In the genomic region with DNA sequence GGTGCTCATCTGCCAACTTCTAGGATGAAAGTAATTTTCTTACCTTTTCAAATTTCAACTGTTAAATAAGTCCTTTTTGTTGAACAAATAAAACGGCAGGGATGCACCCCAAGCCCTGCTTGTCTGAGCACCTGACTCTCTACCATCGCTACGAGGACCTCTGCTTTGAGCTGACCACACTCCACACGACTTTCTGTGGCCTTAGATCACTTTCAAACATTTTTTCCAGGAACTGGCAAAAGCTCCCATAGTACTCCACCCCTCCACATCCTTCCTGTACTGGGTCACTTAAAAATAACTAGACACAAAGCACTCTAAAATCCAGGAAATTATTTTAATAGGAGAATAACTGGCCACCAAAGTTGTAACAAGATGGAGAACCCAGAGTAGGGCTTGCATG, we compare ENCODE assay signal across 30 mouse cellular contexts. TPM values are rescaled to one million over a fixed set of nuclear protein-coding genes. Genes with fewer than 3 reads are reported as not detected.
A peak's percentile ranks its signal among the peaks of the same experiment; 100 is the strongest.
DNase-seq lines count a peak whose midpoint lies in the region; ATAC-seq and TF ChIP-seq lines count a peak whose summit lies in the region.
"Had no signal": no experiment of that assay in that cellular context is flagged by ENCODE, and none has a peak within 500 bp of the region (broad histone marks: within the 10 kb centered on the region; RNA-seq: fewer than 3 reads in every experiment).

No protein-coding gene starts in this region.

- no peak for TF ChIP-seq CTCF in gastrocnemius, adult 2 months (IDR thresholded peaks at IDR 0.05)
- no peak for TF ChIP-seq CTCF in heart, postnatal 0 days (IDR thresholded peaks at IDR 0.05; ENCODE audit: low read depth)

- no peak overlapping the region for H3K4me3 ChIP-seq in gastrocnemius, adult 2 months
- no peak overlapping the region for H3K4me3 ChIP-seq in heart, postnatal 0 days (ENCODE audit: low read depth, low read length)
- no peak overlapping the region for H3K4me3 ChIP-seq in heart, embryonic 10.5 days
- no peak overlapping the region for H3K4me3 ChIP-seq in brown adipose tissue, adult 24 weeks (ENCODE audit: insufficient read depth, low read depth, low read length)
- H3K4me3 ChIP-seq: embryonic facial prominence, embryonic 12.5 days; hindbrain, embryonic 10.5 days; hindbrain, embryonic 15.5 days; layer of hippocampus, adult 2 months; left cerebral cortex, adult 2 months; limb, embryonic 12.5 days; liver, embryonic 12.5 days; midbrain, embryonic 13.5 days; neural tube, embryonic 13.5 days had no signal

- H3K9ac ChIP-seq in heart, postnatal 0 days (replicated peaks; ENCODE audit: low read depth, low read length), result no peak overlapping the region
- H3K9ac ChIP-seq: embryonic facial prominence, embryonic 12.5 days; hindbrain, embryonic 15.5 days; limb, embryonic 12.5 days; liver, embryonic 12.5 days; liver, postnatal 0 days; midbrain, embryonic 13.5 days; neural tube, embryonic 13.5 days had no signal

- no peak for ATAC-seq in heart, postnatal 0 days (ENCODE audit: insufficient read depth, low read depth)
- ATAC-seq: forebrain, embryonic 14.5 days; inflammation-experienced regulatory T-cells, adult 6 months; liver, embryonic 12.5 days; liver, postnatal 0 days; midbrain, embryonic 13.5 days had no signal

- H3K4me2 ChIP-seq in heart, postnatal 0 days (ENCODE audit: low read depth, low read length), result no peak overlapping the region
- H3K4me2 ChIP-seq: embryonic facial prominence, embryonic 12.5 days; hindbrain, embryonic 15.5 days; limb, embryonic 12.5 days; liver, embryonic 12.5 days; midbrain, embryonic 13.5 days; neural tube, embryonic 13.5 days had no signal

- intact Hi-C loops in gastrocnemius, adult 2 months (cut with DNase I), result loop anchor here (2.0 kb wide), 1 partner anchor 21 kb away; no protein-coding TSS in a partner anchor

- DNase-seq in gastrocnemius, adult 2 months, result no peak
- no peak for DNase-seq in gastrocnemius, adult 18-20 months (ENCODE audit: low spot score)
- DNase-seq in heart, postnatal 0 days (ENCODE audit: low spot score), result no peak
- DNase-seq in heart, embryonic 10.5 days (ENCODE audit: low spot score), result no peak
- DNase-seq in kidney, postnatal 10 days, result peak; percentile 7
- no peak for DNase-seq in kidney, adult 18-20 months
- DNase-seq: adrenal gland, postnatal 10 days; cerebellum, adult 11-12 months; cerebellum, adult 9-11 months; embryo, embryonic 11 days; gastrocnemius, postnatal 36 days; liver, postnatal 0 days; right cerebral cortex, postnatal 4 days; thymus, adult 18-20 months; thymus, postnatal 25 days had no signal

- 0 out of 2 replicates have a peak, but pooled peaks have one; percentile 25 for TF ChIP-seq EP300 in heart, postnatal 0 days (IDR thresholded peaks at IDR 0.05; ENCODE audit: low read depth)

- no peaks in the 10 kb centered on the region for H3K9me3 ChIP-seq in heart, postnatal 0 days (replicated peaks; ENCODE audit: control insufficient read depth, low read length)
- H3K9me3 ChIP-seq in heart, embryonic 10.5 days, result no peaks in the 10 kb centered on the region
- H3K9me3 ChIP-seq: embryonic facial prominence, embryonic 12.5 days; G1E; hindbrain, embryonic 10.5 days; hindbrain, embryonic 15.5 days; limb, embryonic 12.5 days; liver, embryonic 12.5 days; midbrain, embryonic 13.5 days; neural tube, embryonic 13.5 days had no signal

- H3K4me1 ChIP-seq in heart, postnatal 0 days (ENCODE audit: control insufficient read depth, insufficient read depth), result no peaks in the 10 kb centered on the region
- no peaks in the 10 kb centered on the region for H3K4me1 ChIP-seq in heart, embryonic 10.5 days
- peaks cover 25% of the 10 kb centered on the region for H3K4me1 ChIP-seq in brown adipose tissue, adult 24 weeks (ENCODE audit: control insufficient read depth, insufficient read depth, insufficient read length, low read length)
- H3K4me1 ChIP-seq: embryonic facial prominence, embryonic 12.5 days; hindbrain, embryonic 10.5 days; hindbrain, embryonic 15.5 days; limb, embryonic 12.5 days; liver, embryonic 12.5 days; midbrain, embryonic 13.5 days; neural tube, embryonic 13.5 days had no signal

- H3K36me3 ChIP-seq in heart, postnatal 0 days (replicated peaks; ENCODE audit: control insufficient read depth, insufficient read depth, low read length), result no peaks in the 10 kb centered on the region
- no peaks in the 10 kb centered on the region for H3K36me3 ChIP-seq in heart, embryonic 10.5 days
- H3K36me3 ChIP-seq: embryonic facial prominence, embryonic 12.5 days; G1E; hindbrain, embryonic 10.5 days; hindbrain, embryonic 15.5 days; limb, embryonic 12.5 days; liver, embryonic 12.5 days; midbrain, embryonic 13.5 days; neural tube, embryonic 13.5 days had no signal

- 55% methylated on average over 4 of the region's 4 CpGs for WGBS in heart, postnatal 0 days
- 68% methylated on average over 4 of the region's 4 CpGs for WGBS in heart, embryonic 10.5 days

- peak overlapping the region; percentile 83 for H3K27ac ChIP-seq in gastrocnemius, adult 2 months
- no peak overlapping the region for H3K27ac ChIP-seq in heart, postnatal 0 days (ENCODE audit: low read depth)
- no peak overlapping the region for H3K27ac ChIP-seq in heart, embryonic 10.5 days
- H3K27ac ChIP-seq in brown adipose tissue, adult 24 weeks (replicated peaks; ENCODE audit: low read depth, low read length), result peak overlapping the region; percentile 98
- H3K27ac ChIP-seq: embryonic facial prominence, embryonic 12.5 days; hindbrain, embryonic 10.5 days; hindbrain, embryonic 15.5 days; layer of hippocampus, adult 2 months; left cerebral cortex, adult 2 months; limb, embryonic 12.5 days; liver, embryonic 12.5 days; macrophage; midbrain, embryonic 13.5 days; neural tube, embryonic 13.5 days; stomach, postnatal 0 days had no signal

- no peaks in the 10 kb centered on the region for H3K27me3 ChIP-seq in heart, postnatal 0 days (ENCODE audit: control insufficient read depth, insufficient read depth, low read length)
- H3K27me3 ChIP-seq in heart, embryonic 10.5 days (ENCODE audit: insufficient read depth, poor library complexity, severe bottlenecking), result no peaks in the 10 kb centered on the region
- H3K27me3 ChIP-seq: embryonic facial prominence, embryonic 12.5 days; hindbrain, embryonic 15.5 days; limb, embryonic 12.5 days; liver, embryonic 12.5 days; midbrain, embryonic 13.5 days; neural tube, embryonic 13.5 days had no signal

RNA-seq across cellular contexts. Expression of gene Rasgrf2, which starts 23.2 kb away (rescaled TPM):
- 1 to 10 TPM; 5.0 to 6.2 TPM for total RNA-seq in gastrocnemius, adult 2 months (2021)
- 1 to 10 TPM; 4.0 to 5.3 TPM for total RNA-seq in gastrocnemius, adult 18-20 months (2021)
- 1.8 and 4.2 TPM in 2 replicates for total RNA-seq in heart, postnatal 0 days (2014; rRNA removed; ENCODE audit: low replicate concordance)
- polyA plus RNA-seq in heart, postnatal 0 days (2015; fragmentation: Nextera tagmentation; extraction: Ambion mirVana), result 0.27 and 0.34 TPM in 2 replicates
- 0.39 and 1.1 TPM in 2 replicates for polyA plus RNA-seq in heart, embryonic 10.5 days (2016; fragmentation: Nextera tagmentation; extraction: Ambion mirVana)
- 4.5 and 7.2 TPM in 2 replicates for polyA plus RNA-seq in brown adipose tissue, adult 24 weeks (2012; ENCODE audit: insufficient read depth, insufficient read length, missing spikeins)
- polyA plus RNA-seq: G1E; hindbrain, embryonic 10.5 days; limb, embryonic 12.5 days; macrophage had no signal

Comparison
In these comparisons a context has a peak if more than half of its experiments do, and no peak if none do; other contexts are left out.
1. H3K27ac ChIP-seq: peak in gastrocnemius, adult 2 months (single experiment) and brown adipose tissue, adult 24 weeks (single experiment); none in heart, postnatal 0 days (single experiment) and heart, embryonic 10.5 days (single experiment).